Mouse (Mus musculus) lung, postnatal 0 days (tissue): ENCODE data around the gene Plbd2. TPM values are rescaled to one million over a fixed set of nuclear protein-coding genes. Genes with fewer than 3 reads are reported as not detected.

Source experiments
- ATAC-seq: fragments of 200-750 bp; cut with Nextera tagmentation; 2 replicates; pipeline ENCODE4 v1.8.0; 2017; ENCODE audit warnings: moderate library complexity
- DNase-seq: peaks from one replicate; pipeline ENCODE4 v3.0.0-alpha.2; 2016; ENCODE audit warnings: low spot score
- H3K27ac ChIP-seq: fragments of 300-500 bp; sonication (generic); 2 replicates; pipeline ENCODE4 v1.5.1; 2014; ENCODE audit warnings: antibody characterized with exemption, mild to moderate bottlenecking, low read length, mixed read lengths
- H3K27me3 ChIP-seq: fragments of 300-500 bp; sonication (generic); replicated peaks from 2 replicates; pipeline ENCODE4 v1.6.1; 2014; ENCODE audit warnings: low read length, mixed read lengths; ENCODE audit not compliant: insufficient read depth
- H3K36me3 ChIP-seq: fragments of 300-500 bp; sonication (generic); 2 replicates; pipeline ENCODE4 v1.6.1; 2014; ENCODE audit warnings: low read length, mixed read lengths; ENCODE audit not compliant: insufficient read depth
- H3K4me1 ChIP-seq: fragments of 300-500 bp; sonication (generic); 2 replicates; pipeline ENCODE4 v1.6.1; 2014; ENCODE audit warnings: antibody characterized with exemption, low read depth, low read length, mixed read lengths; ENCODE audit not compliant: insufficient read depth
- H3K4me2 ChIP-seq: fragments of 300-500 bp; sonication (generic); replicated peaks from 2 replicates; pipeline ENCODE4 v1.6.1; 2014; ENCODE audit warnings: low read depth, mild to moderate bottlenecking, low read length, moderate library complexity, mixed read lengths
- H3K4me3 ChIP-seq: fragments of 300-500 bp; sonication (generic); 2 replicates; pipeline ENCODE4 v1.5.1; 2014; ENCODE audit warnings: low read depth, low read length
- H3K9ac ChIP-seq: fragments of 300-500 bp; sonication (generic); replicated peaks from 2 replicates; pipeline ENCODE4 v1.6.1; 2014; ENCODE audit warnings: low read depth, mild to moderate bottlenecking
- H3K9me3 ChIP-seq: fragments of 300-500 bp; sonication (generic); 2 replicates; pipeline ENCODE4 v1.6.1; 2016; ENCODE audit warnings: low read length, mixed read lengths
- CTCF ChIP-seq: IDR thresholded peaks from 2 replicates; pipeline ENCODE4 v1.5.1; 2016; ENCODE audit warnings: antibody characterized with exemption, mild to moderate bottlenecking
- EP300 ChIP-seq: IDR thresholded peaks from 2 replicates; pipeline ENCODE4 v1.6.1; 2016; ENCODE audit warnings: antibody characterized with exemption, mild to moderate bottlenecking, control low read depth
- WGBS: fragments of 180-500 bp; shearing (Covaris S2); extraction: QIAGEN DNeasy Blood & Tissue Kit; methylation state at CpG from one replicate; pipeline ENCODE4 v1.1.7; 2014; 5-methylcytosine and 5-hydroxymethylcytosine counted together
- polyA plus RNA-seq: library from polyadenylated mRNA; unstranded; fragments of >200 nt; fragmentation: Nextera tagmentation; extraction: Ambion mirVana; gene quantifications from 2 replicates; pipeline ENCODE4 v1.2.1, GENCODE M21; 2015

The Plbd2 gene
- 63.1 and 69.2 TPM in 2 replicates for polyA plus RNA-seq

DNA sequence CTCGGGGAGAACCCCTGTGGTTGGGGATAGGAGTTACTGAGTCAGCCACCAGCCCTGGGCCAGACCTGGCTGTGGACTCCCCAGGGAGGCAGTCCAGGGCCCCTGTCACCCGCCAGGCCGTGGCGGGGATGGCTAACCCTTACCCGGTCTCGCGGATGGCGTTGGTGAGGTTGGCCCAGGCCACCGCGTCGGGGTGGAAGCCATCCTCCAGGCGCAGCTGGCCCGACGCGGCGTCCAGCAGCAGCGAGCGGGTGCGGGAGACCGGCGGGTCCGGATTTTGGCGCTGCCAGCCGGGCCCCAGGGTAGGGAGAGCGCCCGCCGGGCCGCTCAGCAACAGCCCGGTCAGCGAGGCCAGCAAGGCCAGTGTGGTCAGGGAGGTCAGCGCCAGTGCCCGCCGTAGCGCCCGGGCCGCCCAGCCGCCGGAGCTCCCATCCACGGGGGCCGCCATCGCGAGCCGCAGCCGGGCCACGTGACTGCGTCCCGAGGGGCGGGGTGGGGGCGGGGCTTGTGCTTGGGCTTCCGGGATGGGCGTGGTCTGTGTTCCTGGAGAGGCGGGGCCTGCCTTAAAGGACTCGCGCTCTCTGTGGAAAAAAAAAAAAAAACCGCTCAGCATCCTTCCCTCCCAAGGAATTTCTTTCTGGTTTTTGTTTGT lies at the start of gene Plbd2:
Gene Plbd2, minus strand, starts transcription at position 482 of the 652 bp plus-strand sequence.
- Histone ChIP-seq H3K4me1 (peaks cover 6% of the 10 kb centered on the region; the same call in 1 of the 2 replicates), H3K4me2 (peak within 1 kb of the TSS; percentile 98), H3K36me3 (no peaks in the 10 kb centered on the region), H3K4me3 (peak within 1 kb of the TSS; percentile 68), H3K9me3 (no peaks in the 10 kb centered on the region), H3K9ac (peak within 1 kb of the TSS; percentile 84), H3K27ac (0 out of 2 replicates have a peak within 1 kb of the TSS, but pooled peaks have one; percentile 15), H3K27me3 (no peaks in the 10 kb centered on the region)
- TF ChIP-seq EP300 (no peak), CTCF (no peak)
- under 1% methylated on average over 31 of the region's 55 CpGs for WGBS
- DNase-seq, result peak; percentile 93
- ATAC-seq, result peak; percentile 87

DNA sequence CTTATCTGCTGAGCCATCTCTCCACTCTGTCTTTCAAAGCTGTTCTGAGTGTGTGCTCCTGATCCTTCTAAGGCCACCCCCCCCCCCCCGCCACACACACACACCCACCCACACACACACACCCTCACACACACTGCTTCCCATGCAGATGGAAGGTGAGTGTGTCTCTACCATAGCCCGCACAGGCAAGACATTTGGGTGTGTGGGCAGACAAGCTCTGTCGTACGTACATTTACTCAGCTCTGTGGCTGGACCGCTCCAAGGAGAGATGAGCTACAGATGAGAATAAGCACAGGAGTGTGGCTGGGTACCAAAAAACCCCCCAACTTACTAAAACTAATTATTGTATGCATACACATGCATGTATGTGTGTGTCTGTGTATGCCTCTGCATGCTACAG lies 47.2 kb upstream of the Plbd2 start:
- no peaks in the 10 kb centered on the region for H3K27me3 ChIP-seq
- TF ChIP-seq EP300 (no peak), CTCF (no peak)
- no peak overlapping the region for H3K4me3 ChIP-seq
- no peak overlapping the region for H3K9ac ChIP-seq
- no peak overlapping the region for H3K27ac ChIP-seq
- WGBS, result 97% methylated on average over 5 of the region's 5 CpGs
- peaks cover 12% of the 10 kb centered on the region for H3K36me3 ChIP-seq
- H3K4me2 ChIP-seq, result no peak overlapping the region
- H3K4me1 ChIP-seq, result no peaks in the 10 kb centered on the region
- H3K9me3 ChIP-seq, result no peaks in the 10 kb centered on the region
- DNase-seq, result no peak
- ATAC-seq, result no peak

DNA sequence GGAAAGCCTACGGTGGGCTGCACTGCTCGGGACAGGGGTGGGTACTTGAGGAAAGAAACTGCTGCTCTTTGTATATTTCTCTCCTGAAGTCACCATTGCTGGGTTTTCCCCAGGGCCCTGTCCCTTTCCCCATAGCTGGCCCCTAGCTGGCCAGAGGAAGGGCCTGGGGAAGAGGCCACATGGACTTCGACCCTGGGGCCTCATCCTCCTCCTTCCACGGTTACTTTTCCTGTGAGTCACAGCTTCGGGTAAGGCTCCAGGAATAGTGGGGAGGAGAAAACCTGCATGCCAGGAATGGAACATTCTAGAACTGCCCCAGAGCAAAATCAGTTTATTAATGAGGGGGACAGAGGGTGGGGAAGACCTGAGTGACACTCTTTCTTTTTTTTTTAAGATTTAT lies 46.7 kb upstream of the Plbd2 start:
- 71% methylated on average over 5 of the region's 5 CpGs for WGBS
- DNase-seq, result no peak
- H3K27me3 ChIP-seq, result no peaks in the 10 kb centered on the region
- H3K4me3 ChIP-seq, result no peak overlapping the region
- peaks cover 11% of the 10 kb centered on the region for H3K36me3 ChIP-seq
- TF ChIP-seq EP300 (no peak), CTCF (no peak)
- no peak overlapping the region for H3K27ac ChIP-seq
- no peaks in the 10 kb centered on the region for H3K9me3 ChIP-seq
- H3K4me1 ChIP-seq, result no peaks in the 10 kb centered on the region
- H3K9ac ChIP-seq, result no peak overlapping the region
- no peak overlapping the region for H3K4me2 ChIP-seq
- no peak for ATAC-seq

DNA sequence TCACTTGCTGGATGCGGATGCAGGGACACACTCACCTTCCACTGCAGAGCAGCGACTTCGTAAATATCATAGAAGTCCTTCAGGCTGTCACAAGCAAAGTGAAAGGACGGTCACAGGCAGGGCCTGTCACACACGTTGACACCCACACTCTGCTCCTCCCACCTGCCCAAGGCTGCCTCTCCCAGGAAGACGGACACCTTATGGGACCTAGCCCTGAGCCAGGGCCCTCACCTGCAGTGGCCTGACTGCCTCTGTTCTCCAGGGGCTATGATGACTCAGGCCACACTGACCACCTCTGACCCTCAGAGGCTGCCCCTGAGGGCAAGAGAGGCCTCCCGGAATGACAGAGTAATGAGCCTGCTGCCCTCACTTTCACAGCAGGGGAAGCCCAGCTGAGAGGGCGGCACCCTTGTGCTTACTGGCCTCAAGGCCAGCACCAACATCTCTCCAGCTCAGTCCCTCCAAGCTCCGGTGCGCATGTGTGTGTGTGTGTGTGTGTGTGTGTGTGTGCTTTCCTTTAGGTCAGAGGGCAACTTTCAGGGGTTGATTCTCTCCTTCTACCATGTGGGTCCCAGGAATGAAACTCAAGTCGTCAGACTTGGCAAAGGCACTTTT lies 44.9 kb upstream of the Plbd2 start:
- Histone ChIP-seq H3K9me3 (no peaks in the 10 kb centered on the region), H3K36me3 (no peaks in the 10 kb centered on the region), H3K4me1 (no peaks in the 10 kb centered on the region), H3K27me3 (no peaks in the 10 kb centered on the region), H3K4me3 (no peak overlapping the region), H3K9ac (no peak overlapping the region), H3K4me2 (no peak overlapping the region), H3K27ac (no peak overlapping the region)
- 68% methylated on average over 11 of the region's 11 CpGs for WGBS
- ATAC-seq, result no peak
- no peak for DNase-seq
- TF ChIP-seq EP300 (no peak), CTCF (no peak)

DNA sequence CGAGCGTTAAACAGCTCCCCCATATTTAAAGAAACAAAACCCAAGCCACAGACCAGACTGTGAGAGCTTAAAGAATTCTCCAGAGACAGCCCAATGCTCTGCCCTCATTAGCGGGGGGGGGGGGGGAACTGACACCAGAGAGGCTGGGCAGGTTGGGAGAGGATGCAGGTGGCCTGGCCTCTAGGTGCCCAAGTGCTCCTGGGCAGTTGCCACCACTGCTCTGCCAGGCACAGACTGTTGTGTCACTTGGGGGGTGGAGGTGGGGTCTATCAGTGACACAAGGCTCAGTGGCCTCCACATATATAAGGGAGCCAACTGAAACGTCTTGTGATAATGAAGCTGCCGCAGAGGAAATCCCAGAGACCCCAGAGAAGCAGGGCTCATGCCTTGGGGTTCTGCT lies 33.2 kb upstream of the Plbd2 start:
- 0 out of 2 replicates have a peak, but pooled peaks cover 8% of the 10 kb centered on the region for H3K36me3 ChIP-seq

DNA sequence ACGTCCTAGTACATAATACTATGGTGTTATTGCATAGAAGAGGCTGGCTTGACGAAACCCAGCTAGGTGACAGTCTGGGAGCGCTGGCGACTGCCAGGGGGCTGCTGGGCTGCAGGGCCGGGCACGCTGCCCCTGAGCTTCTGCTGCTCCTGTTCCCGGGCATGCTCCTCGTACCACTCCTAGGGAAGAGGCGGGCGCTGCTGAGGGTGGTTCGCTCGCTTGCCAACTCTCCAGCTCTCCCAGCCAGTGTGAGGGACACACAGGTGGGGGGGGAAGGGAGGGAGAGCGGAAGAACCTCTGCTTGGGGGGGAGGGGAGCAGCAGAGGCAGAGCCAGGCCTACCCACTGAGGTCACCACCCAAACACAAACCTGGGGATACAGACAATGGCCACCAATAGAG lies 32.6 kb upstream of the Plbd2 start:
- ATAC-seq (peak; percentile 57), DNase-seq (peak; percentile 49)

More for the DNA sequence above, 33.2 kb upstream of the Plbd2 start:
- TF ChIP-seq CTCF, result no peak
- TF ChIP-seq EP300, result no peak
- Histone ChIP-seq H3K9me3 (no peaks in the 10 kb centered on the region), H3K4me2 (no peak overlapping the region), H3K4me3 (no peak overlapping the region), H3K27ac (0 out of 2 replicates have a peak overlapping the region, but pooled peaks have one; percentile 20), H3K9ac (no peak overlapping the region), H3K27me3 (no peaks in the 10 kb centered on the region), H3K4me1 (peaks cover 11% of the 10 kb centered on the region; the same call in 1 of the 2 replicates)
- DNase-seq (no peak), ATAC-seq (no peak)
- WGBS, result 80% methylated on average over 5 of the region's 5 CpGs

More for the DNA sequence above, 32.6 kb upstream of the Plbd2 start:
- no peaks in the 10 kb centered on the region for H3K9me3 ChIP-seq
- H3K36me3 ChIP-seq, result 0 out of 2 replicates have a peak, but pooled peaks cover 8% of the 10 kb centered on the region
- no peak overlapping the region for H3K4me2 ChIP-seq
- TF ChIP-seq EP300 (no peak), CTCF (no peak)
- WGBS, result 71% methylated on average over 12 of the region's 13 CpGs
- peaks cover 11% of the 10 kb centered on the region; the same call in 1 of the 2 replicates for H3K4me1 ChIP-seq
- 0 out of 2 replicates have a peak overlapping the region, but pooled peaks have one; percentile 20 for H3K27ac ChIP-seq
- H3K9ac ChIP-seq, result no peak overlapping the region
- no peak overlapping the region for H3K4me3 ChIP-seq
- no peaks in the 10 kb centered on the region for H3K27me3 ChIP-seq
